Mouse (Mus musculus) liver, adult 2 months (tissue): ENCODE measurements around the gene Gm26566.
"Not testable (repeated sequence)": the region's sequence is repeated elsewhere in the genome, so short reads cannot be mapped to it uniquely, and the experiment has no call there.

Source experiments
- CTCF ChIP-seq: fragments of 200-500 bp; IDR thresholded peaks from 2 replicates; pipeline ENCODE4 v1.5.1; 2011; ENCODE audit warnings: low read depth, low read length, control low read depth
- POLR2A ChIP-seq: fragments of 200-500 bp; IDR thresholded peaks from 2 replicates; pipeline ENCODE4 v1.6.1; 2011; ENCODE audit warnings: low read length, control low read depth; ENCODE audit not compliant: insufficient read depth; ENCODE audit errors: extremely low read depth

- TF ChIP-seq CTCF, POLR2A: not testable (repeated sequence)
These were observed 33.3 kb downstream of the Gm26566 start, which contains the start of gene Gm13271 for GRCm38 (mm10) chr4:88754818-88755340.
